Mouse (Mus musculus): ENCODE measurements around the gene Jkamp. TPM values are rescaled to one million over a fixed set of nuclear protein-coding genes. Genes with fewer than 3 reads are reported as not detected.
A peak's percentile ranks its signal among the peaks of the same experiment; 100 is the strongest.

The Jkamp gene
- polyA plus RNA-seq, 1 experiment from 2014 or later: 53.7 TPM

GRCm38 (mm10) chr12:72050821-72051220, 34.6 kb upstream of the Jkamp start:
- H3K9ac ChIP-seq (ENCODE audit: low read length): no peak overlapping the region
- H3K9me3 ChIP-seq (ENCODE audit: control insufficient read depth, low read length): no peaks in the 10 kb centered on the region
- H3K4me1 ChIP-seq (ENCODE audit: control insufficient read depth, insufficient read depth, low read length): no peaks in the 10 kb centered on the region
- no peaks in the 10 kb centered on the region for H3K36me3 ChIP-seq (ENCODE audit: control insufficient read depth, insufficient read depth, low read length)
- 82% methylated on average over 4 of the region's 4 CpGs for WGBS
- H3K27ac ChIP-seq (replicated peaks; ENCODE audit: low read depth, low read length): no peak overlapping the region
- H3K4me3 ChIP-seq (ENCODE audit: low read depth, low read length): no peak overlapping the region
- no peak for ATAC-seq (ENCODE audit: insufficient number of reproducible peaks, low FRiP score, low TSS enrichment, low read depth)
- no peak for DNase-seq (ENCODE audit: low spot score)
- no peak overlapping the region for H3K4me2 ChIP-seq (ENCODE audit: low read depth, severe bottlenecking)
- no peaks in the 10 kb centered on the region for H3K27me3 ChIP-seq (ENCODE audit: control insufficient read depth, insufficient read depth, low read length)

- no peaks in the 10 kb centered on the region for H3K9me3 ChIP-seq (ENCODE audit: control insufficient read depth, low read length)
- H3K9ac ChIP-seq (ENCODE audit: low read length): no peak overlapping the region
- H3K36me3 ChIP-seq (ENCODE audit: control insufficient read depth, insufficient read depth, low read length): no peaks in the 10 kb centered on the region
- WGBS: 76% methylated on average over 6 of the region's 6 CpGs
- no peaks in the 10 kb centered on the region for H3K4me1 ChIP-seq (ENCODE audit: control insufficient read depth, insufficient read depth, low read length)
- no peak overlapping the region for H3K27ac ChIP-seq (replicated peaks; ENCODE audit: low read depth, low read length)
- no peak overlapping the region for H3K4me2 ChIP-seq (ENCODE audit: low read depth, severe bottlenecking)
- H3K4me3 ChIP-seq (ENCODE audit: low read depth, low read length): no peak overlapping the region
- no peak for DNase-seq (ENCODE audit: low spot score)
- no peak for ATAC-seq (ENCODE audit: insufficient number of reproducible peaks, low FRiP score, low TSS enrichment, low read depth)
- H3K27me3 ChIP-seq (ENCODE audit: control insufficient read depth, insufficient read depth, low read length): no peaks in the 10 kb centered on the region
Observed at GRCm38 (mm10) chr12:72052571-72052970, 32.8 kb upstream of the Jkamp start.

- no peaks in the 10 kb centered on the region for H3K4me1 ChIP-seq (ENCODE audit: control insufficient read depth, insufficient read depth, low read length)
- H3K9me3 ChIP-seq (ENCODE audit: control insufficient read depth, low read length): no peaks in the 10 kb centered on the region
- no peak overlapping the region for H3K9ac ChIP-seq (ENCODE audit: low read length)
- no peak overlapping the region for H3K4me3 ChIP-seq (ENCODE audit: low read depth, low read length)
- DNase-seq (ENCODE audit: low spot score): no peak
- H3K27me3 ChIP-seq (ENCODE audit: control insufficient read depth, insufficient read depth, low read length): no peaks in the 10 kb centered on the region
- whole genome bisulfite sequencing: 51% methylated on average over 6 of the region's 6 CpGs
- no peak for ATAC-seq (ENCODE audit: insufficient number of reproducible peaks, low FRiP score, low TSS enrichment, low read depth)
- no peak overlapping the region for H3K4me2 ChIP-seq (ENCODE audit: low read depth, severe bottlenecking)
- H3K36me3 ChIP-seq (ENCODE audit: control insufficient read depth, insufficient read depth, low read length): no peaks in the 10 kb centered on the region
- no peak overlapping the region for H3K27ac ChIP-seq (replicated peaks; ENCODE audit: low read depth, low read length)
Observed at GRCm38 (mm10) chr12:72053303-72053702, 32.1 kb upstream of the Jkamp start.

- Histone ChIP-seq H3K4me1 (ENCODE audit: control insufficient read depth, insufficient read depth, low read length) (no peaks in the 10 kb centered on the region), H3K27ac (replicated peaks; ENCODE audit: low read depth, low read length) (no peak overlapping the region), H3K36me3 (ENCODE audit: control insufficient read depth, insufficient read depth, low read length) (no peaks in the 10 kb centered on the region), H3K4me3 (ENCODE audit: low read depth, low read length) (no peak overlapping the region), H3K9ac (ENCODE audit: low read length) (no peak overlapping the region), H3K9me3 (ENCODE audit: control insufficient read depth, low read length) (no peaks in the 10 kb centered on the region), H3K4me2 (ENCODE audit: low read depth, severe bottlenecking) (no peak overlapping the region), H3K27me3 (ENCODE audit: control insufficient read depth, insufficient read depth, low read length) (no peaks in the 10 kb centered on the region)
- DNase-seq (ENCODE audit: low spot score) (no peak), ATAC-seq (ENCODE audit: insufficient number of reproducible peaks, low FRiP score, low TSS enrichment, low read depth) (no peak)
- 28% methylated on average over 6 of the region's 6 CpGs for WGBS
Observed at GRCm38 (mm10) chr12:72053851-72054250, 31.5 kb upstream of the Jkamp start.

GRCm38 (mm10) chr12:72057780-72058179, 27.6 kb upstream of the Jkamp start:
- Histone ChIP-seq H3K27ac (replicated peaks; ENCODE audit: low read depth, low read length) (no peak overlapping the region), H3K27me3 (ENCODE audit: control insufficient read depth, insufficient read depth, low read length) (no peaks in the 10 kb centered on the region), H3K9me3 (ENCODE audit: control insufficient read depth, low read length) (no peaks in the 10 kb centered on the region), H3K9ac (ENCODE audit: low read length) (no peak overlapping the region), H3K4me3 (ENCODE audit: low read depth, low read length) (no peak overlapping the region), H3K36me3 (ENCODE audit: control insufficient read depth, insufficient read depth, low read length) (no peaks in the 10 kb centered on the region), H3K4me1 (ENCODE audit: control insufficient read depth, insufficient read depth, low read length) (no peaks in the 10 kb centered on the region), H3K4me2 (ENCODE audit: low read depth, severe bottlenecking) (no peak overlapping the region)
- DNase-seq (ENCODE audit: low spot score): no peak
- WGBS: 93% methylated on average over 1 of the region's 1 CpGs
- no peak for ATAC-seq (ENCODE audit: insufficient number of reproducible peaks, low FRiP score, low TSS enrichment, low read depth)

- Histone ChIP-seq H3K4me1 (ENCODE audit: control insufficient read depth, insufficient read depth, low read length) (no peaks in the 10 kb centered on the region; the same call in 1 of the 2 replicates), H3K4me3 (ENCODE audit: low read depth, low read length) (peak overlapping the region; percentile 50), H3K4me2 (ENCODE audit: low read depth, severe bottlenecking) (peak overlapping the region; percentile 99), H3K27me3 (ENCODE audit: control insufficient read depth, insufficient read depth, low read length) (peaks cover 13% of the 10 kb centered on the region; the same call in 1 of the 2 replicates), H3K36me3 (ENCODE audit: control insufficient read depth, insufficient read depth, low read length) (no peaks in the 10 kb centered on the region), H3K9ac (ENCODE audit: low read length) (no peak overlapping the region; the same call in 1 of the 2 replicates), H3K27ac (replicated peaks; ENCODE audit: low read depth, low read length) (no peak overlapping the region), H3K9me3 (ENCODE audit: control insufficient read depth, low read length) (no peaks in the 10 kb centered on the region)
- 5% methylated on average over 40 of the region's 40 CpGs for WGBS
- ATAC-seq (ENCODE audit: insufficient number of reproducible peaks, low FRiP score, low TSS enrichment, low read depth) (no peak; the same call in 1 of the 2 replicates), DNase-seq (ENCODE audit: low spot score) (no peak)
Observed at GRCm38 (mm10) chr12:72069626-72070326, 15.6 kb upstream of the Jkamp start.

GRCm38 (mm10) chr12:72070327-72071269, 14.8 kb upstream of the Jkamp start, which contains the start of gene Gpr135:
Gpr135 (minus strand) TSS chr12:72071125.
- no peaks in the 10 kb centered on the region for H3K9me3 ChIP-seq (ENCODE audit: control insufficient read depth, low read length)
- peak within 1 kb of the TSS; percentile 17 for H3K9ac ChIP-seq (ENCODE audit: low read length)
- H3K4me1 ChIP-seq (ENCODE audit: control insufficient read depth, insufficient read depth, low read length): no peaks in the 10 kb centered on the region; the same call in 1 of the 2 replicates
- H3K4me3 ChIP-seq (ENCODE audit: low read depth, low read length): peak within 1 kb of the TSS; percentile 50
- H3K27ac ChIP-seq (replicated peaks; ENCODE audit: low read depth, low read length): no peak within 1 kb of the TSS
- H3K27me3 ChIP-seq (ENCODE audit: control insufficient read depth, insufficient read depth, low read length): peaks cover 13% of the 10 kb centered on the region; the same call in 1 of the 2 replicates
- WGBS: under 1% methylated on average over 94 of the region's 94 CpGs
- DNase-seq (ENCODE audit: low spot score) (peak; percentile 91), ATAC-seq (ENCODE audit: insufficient number of reproducible peaks, low FRiP score, low TSS enrichment, low read depth) (peak; percentile 78)
- H3K4me2 ChIP-seq (ENCODE audit: low read depth, severe bottlenecking): peak within 1 kb of the TSS; percentile 99
- H3K36me3 ChIP-seq (ENCODE audit: control insufficient read depth, insufficient read depth, low read length): no peaks in the 10 kb centered on the region

GRCm38 (mm10) chr12:72078248-72078647, 7.1 kb upstream of the Jkamp start:
- H3K9me3 ChIP-seq (ENCODE audit: control insufficient read depth, low read length): no peaks in the 10 kb centered on the region
- ATAC-seq (ENCODE audit: insufficient number of reproducible peaks, low FRiP score, low TSS enrichment, low read depth) (no peak), DNase-seq (ENCODE audit: low spot score) (no peak)
- H3K27ac ChIP-seq (replicated peaks; ENCODE audit: low read depth, low read length): no peak overlapping the region
- H3K9ac ChIP-seq (ENCODE audit: low read length): no peak overlapping the region
- peaks cover 3% of the 10 kb centered on the region; the same call in 1 of the 2 replicates for H3K4me1 ChIP-seq (ENCODE audit: control insufficient read depth, insufficient read depth, low read length)
- 87% methylated on average over 3 of the region's 3 CpGs for WGBS
- no peak overlapping the region for H3K4me2 ChIP-seq (ENCODE audit: low read depth, severe bottlenecking)
- no peaks in the 10 kb centered on the region for H3K27me3 ChIP-seq (ENCODE audit: control insufficient read depth, insufficient read depth, low read length)
- H3K36me3 ChIP-seq (ENCODE audit: control insufficient read depth, insufficient read depth, low read length): no peaks in the 10 kb centered on the region
- no peak overlapping the region for H3K4me3 ChIP-seq (ENCODE audit: low read depth, low read length)

Measured in limb, embryonic 11.5 days (tissue).